Mouse (Mus musculus) 3T3-L1 (cell line): Measurements from ENCODE around the gene Ube2l6.

Source experiments
- DNase-seq: peaks from one replicate; pipeline ENCODE4 v3.0.0-alpha.2; 2015; ENCODE audit warnings: low read depth, low spot score

The Ube2l6 gene

GRCm38 (mm10) chr2:84837817-84838592, 39.4 kb downstream of the Ube2l6 start:
- DNase-seq: no peak

GRCm38 (mm10) chr2:84838593-84838949, 39.9 kb downstream of the Ube2l6 start, which contains the start of gene Slc43a1:
Slc43a1 (plus strand) TSS chr2:84838850.
- DNase-seq: no peak

DNA sequence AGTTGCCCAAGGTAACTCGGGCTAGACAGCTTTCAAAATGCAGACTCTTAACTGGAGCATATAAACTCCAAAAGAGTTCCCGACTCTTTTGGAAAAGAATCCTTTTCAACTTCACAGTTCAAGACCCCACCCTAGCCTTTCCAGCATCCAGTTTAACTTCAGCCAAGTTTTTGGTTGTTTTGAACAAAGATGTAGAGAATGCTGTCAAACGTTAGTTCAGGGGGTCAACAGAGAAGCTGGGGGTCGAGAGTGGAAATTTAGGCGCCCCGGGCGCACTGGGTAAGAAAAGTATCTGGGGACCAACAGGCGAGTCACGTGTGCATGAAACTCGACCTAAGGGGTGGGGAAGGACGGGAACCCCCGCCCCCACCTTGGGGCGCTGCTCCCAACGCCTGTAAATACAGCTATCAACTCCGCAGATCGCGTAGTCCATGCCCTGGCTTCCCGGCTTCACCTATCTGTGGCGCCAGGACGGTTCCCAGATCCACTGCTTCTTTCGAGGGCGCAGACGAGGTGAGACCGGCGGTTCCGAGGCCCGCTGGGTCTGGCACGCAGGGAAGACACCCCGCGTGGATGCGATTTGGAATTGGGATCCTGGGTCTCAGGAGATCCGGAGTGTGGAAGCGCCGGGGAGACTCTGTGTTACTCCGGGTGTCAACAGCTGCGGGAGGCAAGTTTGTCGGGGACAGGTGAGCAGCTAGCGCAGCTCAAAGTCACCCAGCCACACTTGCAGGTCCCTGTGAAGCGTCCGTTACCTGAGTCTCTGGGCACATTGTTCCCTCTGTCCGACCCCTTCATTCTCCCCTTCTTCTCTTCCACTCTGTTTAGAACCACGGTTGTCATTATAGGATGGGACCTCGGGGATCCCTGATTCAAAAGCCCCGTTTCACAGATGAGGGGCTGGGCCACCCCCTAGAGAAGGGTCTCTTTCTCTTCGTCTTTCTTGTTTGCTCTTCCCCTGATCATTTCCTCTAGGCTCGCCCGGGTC, 40.7 kb downstream of the Ube2l6 start:
- DNase-seq: no peak

- no peak for DNase-seq
Measured at GRCm38 (mm10) chr2:84840016-84840747, 41.6 kb downstream of the Ube2l6 start.

DNA sequence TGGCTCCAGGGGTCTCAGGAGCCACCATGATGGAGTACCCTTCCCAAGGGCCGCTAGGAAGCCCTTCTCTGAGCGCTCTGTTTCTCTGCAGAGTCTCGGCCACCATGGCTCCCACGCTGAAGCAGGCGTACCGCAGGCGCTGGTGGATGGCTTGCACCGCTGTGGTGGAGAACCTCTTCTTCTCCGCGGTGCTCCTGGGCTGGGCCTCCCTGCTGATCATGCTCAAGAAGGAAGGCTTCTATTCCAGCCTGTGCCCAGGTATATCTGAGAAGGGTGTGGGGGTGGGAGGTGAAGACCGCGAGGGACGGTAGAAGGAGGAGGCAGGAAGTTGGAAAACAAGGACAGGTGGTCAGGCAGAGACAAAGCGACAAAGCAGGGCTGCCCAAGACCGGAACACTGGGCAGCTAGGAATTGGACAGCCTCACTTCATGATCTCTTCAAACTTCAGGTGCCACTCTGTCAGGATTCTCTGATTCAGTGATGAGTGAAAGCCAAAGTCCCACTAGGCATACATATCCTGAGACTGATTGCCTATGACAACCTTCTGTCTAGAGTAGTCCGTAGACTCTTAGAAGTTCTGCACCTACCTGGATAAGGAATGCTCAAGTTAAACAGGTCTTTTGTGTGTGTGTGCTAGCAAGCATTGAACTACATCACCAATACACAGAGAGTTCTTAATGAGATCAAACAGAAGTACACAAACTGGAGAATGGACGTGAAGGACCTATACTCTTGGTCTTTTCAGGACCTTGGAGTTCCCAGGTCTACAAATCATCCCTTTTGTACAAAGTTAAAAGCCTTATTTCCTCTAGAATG, 42.3 kb downstream of the Ube2l6 start:
- no peak for DNase-seq

- DNase-seq: no peak
Measured at GRCm38 (mm10) chr2:84841905-84842304, 43.3 kb downstream of the Ube2l6 start.

GRCm38 (mm10) chr2:84843654-84844053, 45.0 kb downstream of the Ube2l6 start:
- DNase-seq: no peak

GRCm38 (mm10) chr2:84845226-84845625, 46.6 kb downstream of the Ube2l6 start:
- no peak for DNase-seq

GRCm38 (mm10) chr2:84850407-84851129, 51.9 kb downstream of the Ube2l6 start:
- no peak for DNase-seq

GRCm38 (mm10) chr2:84851130-84852040, 52.8 kb downstream of the Ube2l6 start:
- no peak for DNase-seq

- peak; percentile 78 for DNase-seq
Measured at GRCm38 (mm10) chr2:84855732-84856131, 57.1 kb downstream of the Ube2l6 start.

DNA sequence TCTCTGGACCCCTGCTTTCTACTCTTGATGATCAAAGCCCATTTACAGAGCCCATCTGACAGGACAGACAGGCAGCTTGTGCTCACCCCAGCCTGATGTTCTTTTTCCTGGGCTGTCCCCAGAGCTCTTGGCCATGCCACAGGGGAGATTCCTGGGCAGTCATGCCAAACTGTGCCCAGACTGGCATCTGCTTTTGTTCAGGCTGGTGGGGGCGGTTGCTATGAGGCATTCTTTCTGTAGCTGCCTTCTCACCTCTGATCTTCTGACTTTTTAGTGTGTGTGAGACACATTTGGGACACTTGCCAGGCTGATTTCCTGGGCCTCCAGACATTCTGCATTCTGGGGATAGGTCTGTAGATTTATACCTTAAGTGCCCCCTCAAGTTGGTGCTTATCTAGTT, 59.9 kb downstream of the Ube2l6 start:
- peak; percentile 66 for DNase-seq
